Mouse (Mus musculus): ENCODE data around the gene Trim71.

DNA sequence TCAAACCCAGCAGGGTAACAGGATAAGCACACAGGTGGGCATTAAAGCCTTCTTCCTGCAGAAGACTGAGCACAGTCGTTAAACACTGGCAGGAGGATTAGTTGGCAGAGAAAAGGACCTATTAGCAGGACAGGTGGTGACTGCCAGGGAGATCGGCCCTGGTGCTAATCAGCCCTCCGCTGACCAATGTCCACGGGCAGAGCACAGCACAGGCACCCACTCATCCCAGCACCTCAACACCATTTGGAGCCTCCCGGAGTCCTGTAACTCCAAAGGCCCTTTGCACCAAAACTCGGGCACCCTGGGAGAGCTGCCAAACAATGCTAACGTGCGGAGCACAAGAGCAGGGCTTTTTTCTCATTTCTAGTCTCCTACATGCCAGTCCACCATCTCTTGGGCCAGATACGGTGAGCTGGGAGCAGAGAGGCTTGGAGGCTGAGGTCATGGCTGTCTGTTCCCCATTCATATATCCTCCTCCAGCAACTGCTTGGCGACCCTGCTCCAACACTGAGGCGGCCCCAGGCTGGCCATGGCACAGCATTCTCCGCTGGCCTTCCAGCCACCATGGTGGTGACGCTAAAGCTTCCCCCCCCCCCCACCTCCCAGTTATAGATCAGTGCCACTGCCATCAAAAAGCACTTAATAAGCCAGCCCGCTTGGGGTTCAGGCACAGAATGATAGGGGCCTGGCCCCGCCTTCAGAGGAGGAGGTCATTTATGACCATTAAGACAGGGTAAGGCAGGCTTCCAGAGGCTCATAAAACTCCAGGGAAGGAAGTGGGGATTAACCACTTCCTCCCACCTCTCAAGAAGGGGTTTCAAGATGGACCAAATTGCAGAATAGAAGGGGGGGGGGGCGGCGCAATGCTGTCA, 20.1 kb downstream of the Trim71 start:
- no peak for TF ChIP-seq CTCF (IDR thresholded peaks at IDR 0.05; ENCODE audit: low read depth)
- TF ChIP-seq EP300 (IDR thresholded peaks at IDR 0.05; ENCODE audit: low read depth) = no peak

All from liver, postnatal 0 days (tissue).